18 mouse cellular contexts compared by ENCODE assay signal in the genomic region with DNA sequence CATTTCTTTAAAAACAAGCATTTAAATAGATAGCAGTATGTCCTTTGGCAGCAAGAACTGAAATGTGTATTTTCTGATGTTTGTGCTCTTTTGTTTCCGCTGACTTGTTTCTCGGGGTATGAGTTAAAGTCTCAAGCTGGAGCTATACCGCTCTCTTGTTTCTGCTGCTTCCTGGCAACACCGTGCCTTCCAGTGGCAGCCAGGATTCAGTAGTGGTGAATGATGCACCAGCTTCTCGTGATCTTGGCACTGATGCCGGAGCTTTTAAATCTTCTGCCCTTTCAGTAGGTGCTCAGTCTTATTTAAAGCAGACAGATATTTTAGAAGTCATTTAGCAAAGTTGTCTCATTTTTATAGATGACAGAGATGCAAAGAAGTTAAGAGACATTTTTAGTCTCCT. TPM values are rescaled to one million over a fixed set of nuclear protein-coding genes. Genes with fewer than 3 reads are reported as not detected.
DNase-seq lines count a peak whose midpoint lies in the region; ATAC-seq lines count a peak whose summit lies in the region.
"Had no signal": no experiment of that assay in that cellular context is flagged by ENCODE, and none has a peak within 500 bp of the region (broad histone marks: within the 10 kb centered on the region; RNA-seq: fewer than 3 reads in every experiment).

No protein-coding gene starts in this region.

- DNase-seq in cerebellum, postnatal 14 days = peak; percentile 8 to 16
- DNase-seq in gastrocnemius, adult 18-20 months (ENCODE audit: low spot score) = peak; percentile 14
- DNase-seq in gastrocnemius, adult 8-10 months (ENCODE audit: low spot score in 2 of 2) = no peak
- DNase-seq in left cerebral cortex, adult 18-20 months (ENCODE audit: low spot score in 2 of 2) = peak; percentile 26 to 27
- DNase-seq in left cerebral cortex, adult 11 months (ENCODE audit: low spot score) = no peak
- DNase-seq in right cerebral cortex, postnatal 14 days = peak; percentile 27
- no peak for DNase-seq in cerebellum, adult 9-11 months
- DNase-seq: adrenal gland, postnatal 10 days; cerebellum, adult 18-20 months; heart, postnatal 4 days; kidney, adult 11 months; liver, embryonic 13.5 days; retina, postnatal 1 day; thymus, adult 2 months had no signal

- ATAC-seq in cerebellum, adult (ENCODE audit: insufficient number of reproducible peaks, low FRiP score, low TSS enrichment) = no peak
- ATAC-seq: activated CD4-positive, CD25-positive, alpha-beta regulatory T cell, adult 4 months; forebrain, embryonic 13.5 days had no signal

RNA-seq across cellular contexts. Expression of gene Mpped2, which starts 53.1 kb away (rescaled TPM):
- 1 to 10 TPM; 4.6 to 7.4 TPM for total RNA-seq in gastrocnemius, adult 18-20 months (2021)
- 1 to 10 TPM; 3.4 to 6.9 (median 4.0) TPM for total RNA-seq in gastrocnemius, adult 8-10 months (2022)
- total RNA-seq in left cerebral cortex, adult 18-20 months (2021) = 10 to 100 TPM; 29.9 to 32.2 TPM
- total RNA-seq: monocyte, adult 5-6 weeks had no signal

Comparison
In these comparisons a context has a peak if more than half of its experiments do, and no peak if none do; other contexts are left out.
1. DNase-seq: peak in cerebellum, postnatal 14 days (2 of 2), gastrocnemius, adult 18-20 months (single experiment), left cerebral cortex, adult 18-20 months (2 of 2) and right cerebral cortex, postnatal 14 days (single experiment); none in gastrocnemius, adult 8-10 months (0 of 2), left cerebral cortex, adult 11 months (single experiment) and cerebellum, adult 9-11 months (single experiment).